In genomic region chr9:122691879-122692278, GRCm38 (mm10) we compare ENCODE assay signal across 11 mouse cellular contexts. TPM values are rescaled to one million over a fixed set of nuclear protein-coding genes. Genes with fewer than 3 reads are reported as not detected.
DNase-seq lines count a peak whose midpoint lies in the region; ATAC-seq and TF ChIP-seq lines count a peak whose summit lies in the region.
"Had no signal": no experiment of that assay in that cellular context is flagged by ENCODE, and none has a peak within 500 bp of the region (broad histone marks: within the 10 kb centered on the region; RNA-seq: fewer than 3 reads in every experiment).

No protein-coding gene starts in this region.

- no peak overlapping the region for H3K27ac ChIP-seq in kidney, postnatal 0 days
- H3K27ac ChIP-seq in CH12.LX (ENCODE audit: insufficient read depth, low read depth): no peak overlapping the region
- H3K27ac ChIP-seq in embryonic facial prominence, embryonic 10.5 days (replicated peaks): no peak overlapping the region
- H3K27ac ChIP-seq: liver, embryonic 15.5 days; neural tube, embryonic 12.5 days had no signal

- H3K9me3 ChIP-seq in kidney, postnatal 0 days (replicated peaks; ENCODE audit: low read length): no peaks in the 10 kb centered on the region
- no peaks in the 10 kb centered on the region for H3K9me3 ChIP-seq in CH12.LX (replicated peaks; ENCODE audit: low read length)
- H3K9me3 ChIP-seq in embryonic facial prominence, embryonic 10.5 days: no peaks in the 10 kb centered on the region
- H3K9me3 ChIP-seq: liver, embryonic 15.5 days; neural tube, embryonic 12.5 days had no signal

- TF ChIP-seq EP300 in CH12.LX (IDR thresholded peaks at IDR 0.05; ENCODE audit: low read length): no peak

- H3K4me2 ChIP-seq in kidney, postnatal 0 days (ENCODE audit: low read length): no peak overlapping the region
- no peak overlapping the region for H3K4me2 ChIP-seq in CH12.LX (ENCODE audit: insufficient read depth, low read depth, poor library complexity, severe bottlenecking)
- H3K4me2 ChIP-seq: liver, embryonic 15.5 days; neural tube, embryonic 12.5 days had no signal

- in situ Hi-C loops in CH12.LX (cut with MboI; ENCODE audit: low pct_ligation_motif_present, low pct_unique_long_range_greater_than_20kb, low sequenced_read_pairs): loop anchor here (25.0 kb wide), 1 partner anchor 230 kb away; no protein-coding TSS in a partner anchor

- 69% methylated on average over 6 of the region's 6 CpGs for WGBS in kidney, postnatal 0 days
- 70% methylated on average over 6 of the region's 6 CpGs for WGBS in embryonic facial prominence, embryonic 10.5 days

- H3K79me2 ChIP-seq in CH12.LX (replicated peaks; ENCODE audit: control insufficient read depth, extremely low read depth, insufficient read depth, poor library complexity, severe bottlenecking): no peaks in the 10 kb centered on the region

- intact Hi-C loops in left cerebral cortex, postnatal 4 days (cut with DNase I): no loop called here

- DNase-seq in kidney, postnatal 0 days (ENCODE audit: low spot score): no peak
- no peak for DNase-seq in kidney, adult 11 months
- DNase-seq in CH12.LX (ENCODE audit: extremely low read depth) (peak; percentile 46), R1 (ENCODE audit: low read depth, low spot score) (peak; percentile 77)
- peak; percentile 30 for DNase-seq in left cerebral cortex, postnatal 4 days
- DNase-seq in embryonic facial prominence, embryonic 10.5 days (ENCODE audit: low spot score): no peak
- no peak for DNase-seq in spleen, adult 12 weeks (ENCODE audit: low spot score)

- peak; percentile 48 for TF ChIP-seq RAD21 in CH12.LX (IDR thresholded peaks at IDR 0.05; ENCODE audit: low read depth, low read length)

- no peaks in the 10 kb centered on the region for H3K4me1 ChIP-seq in kidney, postnatal 0 days (replicated peaks; ENCODE audit: insufficient read depth, low read length)
- no peaks in the 10 kb centered on the region; a peak in 1 of 4 replicates for H3K4me1 ChIP-seq in CH12.LX (ENCODE audit: control insufficient read depth in 1 of 2, insufficient read depth in 2 of 2)
- peaks cover 12% of the 10 kb centered on the region for H3K4me1 ChIP-seq in embryonic facial prominence, embryonic 10.5 days
- H3K4me1 ChIP-seq: liver, embryonic 15.5 days had no signal

- no peaks in the 10 kb centered on the region for H3K36me3 ChIP-seq in kidney, postnatal 0 days (ENCODE audit: insufficient read depth, low read length)
- H3K36me3 ChIP-seq in CH12.LX (replicated peaks in 1 of 2; ENCODE audit: control insufficient read depth in 1 of 2, insufficient read depth in 1 of 2, low read length in 1 of 2): no peaks in the 10 kb centered on the region
- H3K36me3 ChIP-seq in embryonic facial prominence, embryonic 10.5 days (replicated peaks): no peaks in the 10 kb centered on the region
- H3K36me3 ChIP-seq: liver, embryonic 15.5 days; neural tube, embryonic 12.5 days had no signal

- no peak for ATAC-seq in kidney, postnatal 0 days (replicated peaks; ENCODE audit: low FRiP score, low read depth)
- ATAC-seq: hindbrain, embryonic 16.5 days had no signal

- H3K4me3 ChIP-seq in kidney, postnatal 0 days (replicated peaks; ENCODE audit: low read depth, low read length): no peak overlapping the region
- H3K4me3 ChIP-seq in CH12.LX (replicated peaks in 1 of 3; ENCODE audit: low read depth in 2 of 3, low read length in 2 of 3, poor library complexity in 1 of 3): no peak overlapping the region
- no peak overlapping the region for H3K4me3 ChIP-seq in embryonic facial prominence, embryonic 10.5 days
- H3K4me3 ChIP-seq: erythroblast, embryonic 14.5 days; liver, embryonic 15.5 days; neural tube, embryonic 12.5 days had no signal

- no peak overlapping the region for H3K9ac ChIP-seq in kidney, postnatal 0 days (ENCODE audit: low read depth, low read length)
- H3K9ac ChIP-seq in CH12.LX (ENCODE audit: insufficient read depth, low read depth): no peak overlapping the region
- H3K9ac ChIP-seq: liver, embryonic 15.5 days; neural tube, embryonic 12.5 days had no signal

- H3K27me3 ChIP-seq in kidney, postnatal 0 days (ENCODE audit: insufficient read depth, low read length): no peaks in the 10 kb centered on the region
- H3K27me3 ChIP-seq in CH12.LX (replicated peaks): peaks cover 64% of the 10 kb centered on the region
- no peaks in the 10 kb centered on the region for H3K27me3 ChIP-seq in embryonic facial prominence, embryonic 10.5 days (replicated peaks; ENCODE audit: low read depth, poor library complexity, severe bottlenecking)
- H3K27me3 ChIP-seq: liver, embryonic 15.5 days; neural tube, embryonic 12.5 days had no signal

- TF ChIP-seq CTCF in kidney, postnatal 0 days (IDR thresholded peaks at IDR 0.05; ENCODE audit: low read depth): peak; percentile 50
- TF ChIP-seq CTCF in CH12.LX (conservative IDR thresholded peaks at IDR 0.05 in 1 of 2, IDR thresholded peaks at IDR 0.05 in 1 of 2; ENCODE audit: low read depth in 2 of 2, low read length in 2 of 2): peak; percentile 51 to 57

- no peak for TF ChIP-seq POLR2A in CH12.LX (IDR thresholded peaks at IDR 0.05; ENCODE audit: low read depth, low read length)

- dilution Hi-C loops in CH12.LX (cut with MboI; ENCODE audit: extremely low pct_ligation_motif_present, extremely low pct_unique_long_range_greater_than_20kb, low sequenced_read_pairs): no loop called here

TF ChIP-seq in CH12.LX, 34 proteins besides CTCF, POLR2A, EP300 and RAD21:
- TF ChIP-seq SIN3A (IDR thresholded peaks at IDR 0.05; ENCODE audit: low read length): no peak
- no peak for TF ChIP-seq HCFC1 (IDR thresholded peaks at IDR 0.05; ENCODE audit: low read depth, low read length)
- TF ChIP-seq ZC3H11A (IDR thresholded peaks at IDR 0.05; ENCODE audit: low read depth, low read length): no peak
- no peak for TF ChIP-seq IRF4 (IDR thresholded peaks at IDR 0.05; ENCODE audit: low read depth, low read length)
- no peak for TF ChIP-seq MXI1 (IDR thresholded peaks at IDR 0.05; ENCODE audit: low read depth, low read length)
- TF ChIP-seq MAFK (IDR thresholded peaks at IDR 0.05; ENCODE audit: insufficient replicate concordance, low read length): no peak

RNA-seq across cellular contexts. Expression of gene Topaz1, which starts 55.3 kb away (rescaled TPM):
- not detected in 2 replicates for polyA plus RNA-seq in kidney, postnatal 0 days (2015; fragmentation: Nextera tagmentation; extraction: Ambion mirVana)
- not detected in 2 replicates for total RNA-seq in CH12.LX (2012; rRNA removed)
- total RNA-seq in CH12.LX (2014; rRNA removed): 0.05 TPM in 1 of 2 replicates, not detected in the other
- polyA plus RNA-seq in CH12.LX (2012; ENCODE audit: insufficient read length, low read depth): not detected in 2 replicates
- total RNA-seq in left cerebral cortex, postnatal 4 days (2021): not detected
- polyA plus RNA-seq in embryonic facial prominence, embryonic 10.5 days (2016; fragmentation: Nextera tagmentation; extraction: Ambion mirVana): not detected in 2 replicates
- polyA plus RNA-seq: hindbrain, embryonic 16.5 days; neural tube, embryonic 12.5 days had no signal

Comparison
In these comparisons a context has a peak if more than half of its experiments do, and no peak if none do; other contexts are left out.
1. DNase-seq: peak in CH12.LX (single experiment), R1 (single experiment) and left cerebral cortex, postnatal 4 days (single experiment); none in kidney, postnatal 0 days (single experiment), kidney, adult 11 months (single experiment), embryonic facial prominence, embryonic 10.5 days (single experiment) and spleen, adult 12 weeks (single experiment).